Mouse (Mus musculus) forebrain, postnatal 0 days (tissue): ENCODE data around the gene Tekt2. TPM values are rescaled to one million over a fixed set of nuclear protein-coding genes. Genes with fewer than 3 reads are reported as not detected.

Source experiments
- ATAC-seq: fragments of 200-750 bp; cut with Nextera tagmentation; 2 replicates; pipeline ENCODE4 v1.8.0; 2017; ENCODE audit warnings: mild to moderate bottlenecking, moderate library complexity
- DNase-seq: peaks from one replicate; pipeline ENCODE4 v3.0.0-alpha.2; 2015
- H3K27ac ChIP-seq: fragments of 300-500 bp; sonication (generic); 2 replicates; pipeline ENCODE4 v1.5.1; 2014; ENCODE audit warnings: low read depth, mild to moderate bottlenecking, antibody characterized with exemption, low read length, moderate library complexity, mixed read lengths
- H3K27me3 ChIP-seq: fragments of 300-500 bp; sonication (generic); 2 replicates; pipeline ENCODE4 v1.6.1; 2014; ENCODE audit warnings: mild to moderate bottlenecking, low read length, mixed read lengths; ENCODE audit not compliant: insufficient read depth
- H3K36me3 ChIP-seq: fragments of 300-500 bp; sonication (generic); 2 replicates; pipeline ENCODE4 v1.6.1; 2014; ENCODE audit warnings: mild to moderate bottlenecking, moderate library complexity; ENCODE audit not compliant: insufficient read depth
- H3K4me1 ChIP-seq: fragments of 300-500 bp; sonication (generic); 2 replicates; pipeline ENCODE4 v1.6.1; 2014; ENCODE audit warnings: antibody characterized with exemption; ENCODE audit not compliant: insufficient read depth
- H3K4me2 ChIP-seq: fragments of 300-500 bp; sonication (generic); 2 replicates; pipeline ENCODE4 v1.6.1; 2014; ENCODE audit warnings: low read depth, mild to moderate bottlenecking, moderate library complexity
- H3K4me3 ChIP-seq: fragments of 300-500 bp; sonication (generic); 2 replicates; pipeline ENCODE4 v1.5.1; 2014; ENCODE audit warnings: low read depth, low read length, mixed read lengths
- H3K9ac ChIP-seq: fragments of 300-500 bp; sonication (generic); 2 replicates; pipeline ENCODE4 v1.6.1; 2014; ENCODE audit warnings: mild to moderate bottlenecking
- H3K9me3 ChIP-seq: fragments of 300-500 bp; sonication (generic); 2 replicates; pipeline ENCODE4 v1.6.1; 2016; ENCODE audit warnings: low read length
- CTCF ChIP-seq: sonication (generic); IDR thresholded peaks from 2 replicates; pipeline ENCODE4 v1.5.1; 2016; ENCODE audit warnings: antibody characterized with exemption, control low read depth, low read depth
- WGBS: fragments of 180-500 bp; shearing (Covaris S2); extraction: QIAGEN DNeasy Blood & Tissue Kit; methylation state at CpG from one replicate; pipeline ENCODE4 v1.1.7; 2014; 5-methylcytosine and 5-hydroxymethylcytosine counted together
- polyA plus RNA-seq: library from polyadenylated mRNA; unstranded; fragments of >200 nt; fragmentation: Nextera tagmentation; extraction: Ambion mirVana; gene quantifications from 2 replicates; pipeline ENCODE4 v1.2.1, GENCODE M21; 2015
- total RNA-seq: library from RNA; depleted of rRNA; stranded (reverse); fragments of >200 nt; gene quantifications from 2 replicates; pipeline ENCODE4 v1.2.3, GENCODE M21; 2014

Gene Tekt2
- total and polyA plus RNA-seq, 2 experiments from 2014 or later = 3.4 to 16.3 TPM

DNA sequence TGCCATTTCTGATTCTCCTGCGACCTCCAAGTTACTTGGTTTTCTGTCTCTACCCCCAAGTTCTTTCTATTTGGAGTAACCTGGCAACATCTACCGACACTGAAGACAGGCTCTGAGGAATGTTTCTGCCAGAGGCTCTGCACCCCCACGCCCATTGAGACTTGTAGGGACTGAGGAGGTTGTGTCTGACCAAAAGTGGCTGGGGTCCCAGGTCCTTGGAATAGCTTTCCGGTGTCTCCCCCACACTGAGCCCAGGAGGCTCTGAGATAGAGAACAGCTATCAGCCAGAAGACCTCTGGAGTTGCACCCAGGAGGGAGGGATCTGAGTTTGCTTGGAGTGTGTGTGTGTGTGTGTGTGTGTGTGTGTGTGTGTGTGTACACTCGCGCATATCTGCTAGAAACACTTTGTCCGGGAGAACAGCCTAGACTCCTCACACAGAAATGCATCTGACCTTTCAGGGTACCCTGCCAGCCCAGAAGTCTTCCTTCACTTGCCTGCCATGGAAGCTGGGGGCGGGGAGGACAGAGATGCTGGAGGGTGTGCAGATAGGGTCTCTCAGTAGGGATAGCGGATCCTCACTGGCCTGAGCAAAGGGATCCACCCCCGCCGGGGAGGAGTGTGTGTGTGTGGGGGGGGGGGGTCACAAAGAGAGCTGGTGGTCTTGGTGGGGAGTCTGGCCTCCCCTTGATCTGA is 38.0 kb downstream of the Tekt2 start:
- Histone ChIP-seq H3K27me3 (peaks cover 33% of the 10 kb centered on the region), H3K9me3 (no peaks in the 10 kb centered on the region), H3K9ac (no peak overlapping the region), H3K4me3 (no peak overlapping the region), H3K27ac (no peak overlapping the region), H3K36me3 (no peaks in the 10 kb centered on the region), H3K4me2 (no peak overlapping the region), H3K4me1 (no peaks in the 10 kb centered on the region)
- TF ChIP-seq CTCF = no peak
- DNase-seq (no peak), ATAC-seq (no peak; the same call in 1 of the 2 replicates)
- 31% methylated on average over 11 of the region's 11 CpGs for WGBS

DNA sequence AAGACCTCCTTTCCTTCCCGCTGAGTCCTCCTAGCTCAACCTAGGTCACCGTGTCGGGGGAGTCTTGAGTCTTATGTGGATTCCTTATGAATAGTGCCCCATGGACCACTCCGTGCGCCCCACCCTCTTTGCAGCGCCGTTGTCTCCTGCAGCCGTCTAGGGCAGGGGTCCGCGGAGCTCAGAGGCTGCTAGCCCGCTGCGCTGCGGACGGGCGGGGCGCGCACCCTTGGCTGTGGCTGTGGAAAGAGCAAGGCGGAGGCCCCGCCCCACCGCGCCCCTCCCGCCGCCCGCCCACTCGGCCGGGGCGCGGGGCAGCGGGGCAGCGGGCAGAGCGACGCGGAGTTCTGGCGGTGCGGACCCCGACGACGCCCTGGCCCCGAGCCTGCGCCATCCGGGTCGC is 39.0 kb downstream of the Tekt2 start, which contains the start of gene Col8a2:
Col8a2 (plus strand) TSS at position 302 of the 400 bp plus-strand sequence.
- peak within 1 kb of the TSS; percentile 20 for H3K4me3 ChIP-seq
- no peak for ATAC-seq
- H3K27ac ChIP-seq = no peak within 1 kb of the TSS
- H3K4me2 ChIP-seq = peak within 1 kb of the TSS; percentile 42
- no peak for DNase-seq
- no peak for TF ChIP-seq CTCF
- H3K9me3 ChIP-seq = no peaks in the 10 kb centered on the region
- no peak within 1 kb of the TSS for H3K9ac ChIP-seq
- peaks cover 33% of the 10 kb centered on the region for H3K27me3 ChIP-seq
- no peaks in the 10 kb centered on the region for H3K4me1 ChIP-seq
- 3% methylated on average over 39 of the region's 42 CpGs for WGBS
- H3K36me3 ChIP-seq = no peaks in the 10 kb centered on the region

DNA sequence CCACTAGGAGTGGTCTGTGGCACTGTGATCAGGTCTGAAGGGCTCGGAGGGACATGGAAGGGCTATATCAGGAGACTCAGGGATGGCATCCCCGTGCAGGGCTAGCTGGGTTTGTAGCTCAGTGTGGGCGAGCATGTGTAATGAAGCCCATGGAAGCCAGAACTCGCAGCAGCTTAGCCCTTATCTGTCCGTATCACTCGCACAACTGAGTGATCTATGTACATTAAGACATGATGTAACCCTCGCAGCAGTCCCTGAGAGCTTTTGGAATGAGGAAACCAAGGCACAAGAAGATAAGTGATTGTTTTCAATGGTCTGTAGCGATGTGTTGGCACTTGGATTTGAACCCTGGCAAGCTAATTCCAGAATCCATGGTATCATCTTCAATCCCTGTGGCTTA is 41.9 kb downstream of the Tekt2 start:
- no peak overlapping the region for H3K4me3 ChIP-seq
- no peak overlapping the region for H3K27ac ChIP-seq
- no peaks in the 10 kb centered on the region for H3K9me3 ChIP-seq
- peaks cover 30% of the 10 kb centered on the region for H3K27me3 ChIP-seq
- no peak for DNase-seq
- no peak for ATAC-seq
- 86% methylated on average over 8 of the region's 8 CpGs for WGBS
- H3K9ac ChIP-seq = no peak overlapping the region
- H3K36me3 ChIP-seq = no peaks in the 10 kb centered on the region
- no peak overlapping the region for H3K4me2 ChIP-seq
- TF ChIP-seq CTCF = no peak
- H3K4me1 ChIP-seq = no peaks in the 10 kb centered on the region

DNA sequence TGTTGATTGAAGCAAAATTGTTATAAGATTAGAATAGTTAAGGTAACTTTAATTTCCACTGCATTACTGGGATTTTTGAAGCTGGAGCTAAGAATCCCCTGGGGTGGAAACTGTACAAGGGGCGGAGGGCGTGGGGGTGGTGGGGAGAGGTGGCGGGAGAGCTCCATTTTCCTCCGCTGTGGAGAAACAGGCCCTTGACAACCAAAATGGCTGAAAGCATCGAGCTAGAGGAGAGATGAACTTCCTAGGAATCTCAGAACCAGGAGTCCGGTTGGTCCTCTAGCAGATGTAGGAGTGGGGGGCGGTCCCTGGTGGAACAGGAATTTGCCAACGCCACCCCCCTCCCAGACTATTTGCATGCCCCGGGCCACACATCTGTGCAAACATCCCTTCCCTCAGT is 43.8 kb downstream of the Tekt2 start:
- peaks cover 11% of the 10 kb centered on the region for H3K27me3 ChIP-seq
- WGBS = 72% methylated on average over 9 of the region's 9 CpGs
- no peak overlapping the region for H3K27ac ChIP-seq
- no peaks in the 10 kb centered on the region for H3K9me3 ChIP-seq
- DNase-seq = no peak
- TF ChIP-seq CTCF = no peak
- H3K9ac ChIP-seq = no peak overlapping the region
- ATAC-seq = no peak
- no peaks in the 10 kb centered on the region for H3K36me3 ChIP-seq
- H3K4me2 ChIP-seq = no peak overlapping the region
- no peak overlapping the region for H3K4me3 ChIP-seq
- no peaks in the 10 kb centered on the region for H3K4me1 ChIP-seq

DNA sequence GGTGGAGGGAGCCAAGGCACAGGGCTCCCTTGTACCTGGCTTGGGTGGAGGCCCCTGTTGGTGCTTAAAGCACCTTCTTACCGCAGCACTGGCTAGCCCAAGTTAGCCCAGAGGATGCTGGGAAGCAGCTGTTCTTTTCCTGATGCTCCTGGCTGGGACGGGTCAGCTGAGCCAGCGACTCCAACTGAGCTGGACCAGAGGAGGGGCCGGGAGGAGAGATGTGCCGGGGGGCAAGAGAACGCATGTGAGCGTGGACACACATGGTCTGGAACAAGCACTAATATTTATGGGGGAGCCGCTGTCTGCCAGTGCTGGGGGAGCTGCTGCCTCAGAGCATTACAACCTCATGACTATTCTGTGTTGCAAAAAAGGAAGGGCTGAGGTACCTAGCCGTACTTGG is 46.5 kb downstream of the Tekt2 start:
- H3K9ac ChIP-seq = no peak overlapping the region
- H3K9me3 ChIP-seq = no peaks in the 10 kb centered on the region
- TF ChIP-seq CTCF = no peak
- no peak overlapping the region for H3K27ac ChIP-seq
- WGBS = 62% methylated on average over 9 of the region's 9 CpGs
- H3K4me3 ChIP-seq = no peak overlapping the region
- ATAC-seq = no peak
- no peaks in the 10 kb centered on the region for H3K27me3 ChIP-seq
- peaks cover 15% of the 10 kb centered on the region for H3K36me3 ChIP-seq
- DNase-seq = no peak
- no peak overlapping the region for H3K4me2 ChIP-seq
- no peaks in the 10 kb centered on the region for H3K4me1 ChIP-seq

DNA sequence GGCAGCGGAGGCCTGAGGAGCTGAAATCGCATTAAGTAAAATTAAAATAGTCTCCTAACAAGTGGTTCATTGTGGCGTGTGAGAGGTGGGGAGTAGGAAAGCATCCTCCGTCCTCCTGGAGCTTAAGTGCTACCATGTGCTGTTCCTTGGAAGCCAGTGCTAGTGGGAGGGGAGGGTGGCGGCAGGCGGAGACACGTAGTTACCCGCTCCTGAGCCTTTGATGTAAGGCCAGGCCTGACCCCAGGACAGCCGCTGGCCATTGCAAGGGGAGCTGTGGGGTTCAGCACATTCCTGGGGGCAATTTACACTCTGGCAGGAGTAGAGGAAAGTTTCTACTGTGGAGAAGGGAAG is 46.9 kb downstream of the Tekt2 start:
- no peak overlapping the region for H3K4me2 ChIP-seq
- no peaks in the 10 kb centered on the region for H3K27me3 ChIP-seq
- no peaks in the 10 kb centered on the region for H3K4me1 ChIP-seq
- no peak overlapping the region for H3K27ac ChIP-seq
- ATAC-seq (no peak), DNase-seq (no peak)
- no peak overlapping the region for H3K4me3 ChIP-seq
- H3K9me3 ChIP-seq = no peaks in the 10 kb centered on the region
- no peak for TF ChIP-seq CTCF
- H3K36me3 ChIP-seq = peaks cover 19% of the 10 kb centered on the region
- 45% methylated on average over 9 of the region's 9 CpGs for WGBS
- no peak overlapping the region for H3K9ac ChIP-seq

DNA sequence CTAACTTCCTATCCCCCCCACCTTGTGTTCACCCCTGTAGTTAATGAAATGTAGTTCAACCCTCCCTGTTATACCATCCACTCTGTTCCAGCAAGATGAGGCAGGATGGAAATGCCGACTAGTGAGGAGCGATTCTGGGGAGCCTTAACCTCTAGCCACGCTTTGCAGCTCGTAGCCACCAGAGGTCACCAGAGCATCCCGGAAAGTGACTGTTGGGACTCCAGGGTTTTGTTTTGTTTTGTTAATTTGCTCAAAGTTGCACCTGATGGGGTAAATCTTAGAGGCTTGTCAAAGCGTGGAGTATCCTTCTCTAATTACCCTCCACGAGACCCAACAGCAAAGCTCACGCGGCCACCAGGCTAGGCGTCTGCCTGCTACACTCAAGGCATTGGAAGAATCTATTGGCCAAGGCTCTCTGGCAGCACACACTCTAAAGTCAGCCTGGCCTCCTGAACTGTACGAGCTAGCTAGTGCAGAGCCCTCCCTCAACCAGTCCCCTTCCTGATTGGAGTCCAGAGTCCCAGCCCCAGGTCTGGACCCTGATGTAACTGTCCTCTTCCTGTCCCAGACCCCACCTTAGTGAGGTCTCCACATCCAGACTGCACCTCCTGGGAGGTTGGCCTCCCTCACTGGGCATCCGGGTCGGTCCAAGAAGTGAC is 47.5 kb downstream of the Tekt2 start:
- peak; percentile 73; the same call in 1 of the 2 replicates for ATAC-seq

More for the DNA sequence above, 47.5 kb downstream of the Tekt2 start:
- Histone ChIP-seq H3K4me1 (no peaks in the 10 kb centered on the region), H3K36me3 (peaks cover 25% of the 10 kb centered on the region), H3K27ac (no peak overlapping the region), H3K9ac (no peak overlapping the region), H3K27me3 (no peaks in the 10 kb centered on the region), H3K4me2 (no peak overlapping the region), H3K9me3 (no peaks in the 10 kb centered on the region), H3K4me3 (no peak overlapping the region)
- WGBS = 8% methylated on average over 13 of the region's 13 CpGs
- TF ChIP-seq CTCF = peak; percentile 78
- DNase-seq = peak; percentile 66
